28 mouse cellular contexts compared by ENCODE assay signal in genomic region chr17:43329216-43329615, GRCm38 (mm10). TPM values are rescaled to one million over a fixed set of nuclear protein-coding genes. Genes with fewer than 3 reads are reported as not detected.
DNase-seq lines count a peak whose midpoint lies in the region; ATAC-seq and TF ChIP-seq lines count a peak whose summit lies in the region.
"Had no signal": no experiment of that assay in that cellular context is flagged by ENCODE, and none has a peak within 500 bp of the region (broad histone marks: within the 10 kb centered on the region; RNA-seq: fewer than 3 reads in every experiment).

No protein-coding gene starts in this region.

- no peak overlapping the region for H3K4me2 ChIP-seq in heart, embryonic 11.5 days
- peak overlapping the region; percentile 50 for H3K4me2 ChIP-seq in liver, embryonic 14.5 days (ENCODE audit: low read depth)
- H3K4me2 ChIP-seq: hindbrain, embryonic 15.5 days; limb, embryonic 13.5 days; neural tube, embryonic 15.5 days had no signal

- peaks cover 17% of the 10 kb centered on the region; the same call in 1 of the 2 replicates for H3K4me1 ChIP-seq in heart, embryonic 11.5 days (ENCODE audit: control insufficient read depth, insufficient read depth, low read length)
- peaks cover 40 to 70% of the 10 kb centered on the region in 2 experiments for H3K4me1 ChIP-seq in liver, embryonic 14.5 days (replicated peaks; ENCODE audit: control insufficient read depth in 2 of 2, insufficient read depth in 2 of 2, low read length in 1 of 2)

- no peak overlapping the region for H3K9ac ChIP-seq in heart, embryonic 11.5 days (ENCODE audit: low read depth, low read length)
- H3K9ac ChIP-seq in liver, embryonic 14.5 days (replicated peaks): no peak overlapping the region; the same call in 1 of the 2 replicates
- H3K9ac ChIP-seq: hindbrain, embryonic 15.5 days; limb, embryonic 13.5 days; neural tube, embryonic 15.5 days had no signal

- no peaks in the 10 kb centered on the region for H3K27me3 ChIP-seq in heart, embryonic 11.5 days (ENCODE audit: control insufficient read depth, insufficient read depth, low read length)
- H3K27me3 ChIP-seq in liver, embryonic 14.5 days (ENCODE audit: control insufficient read depth, insufficient read depth, low read length): no peaks in the 10 kb centered on the region
- H3K27me3 ChIP-seq: hindbrain, embryonic 15.5 days; limb, embryonic 13.5 days; neural tube, embryonic 15.5 days had no signal

- H3K36me3 ChIP-seq in heart, embryonic 11.5 days (ENCODE audit: control insufficient read depth, insufficient read depth, low read length): no peaks in the 10 kb centered on the region
- H3K36me3 ChIP-seq in liver, embryonic 14.5 days (replicated peaks; ENCODE audit: control insufficient read depth, insufficient read depth, low read depth): no peaks in the 10 kb centered on the region
- H3K36me3 ChIP-seq: G1E; hindbrain, embryonic 15.5 days; limb, embryonic 13.5 days; neural tube, embryonic 15.5 days had no signal

- TF ChIP-seq CTCF in liver, embryonic 14.5 days (IDR thresholded peaks at IDR 0.05; ENCODE audit: low read depth): no peak

- H3K4me3 ChIP-seq in heart, embryonic 11.5 days (ENCODE audit: low read depth, low read length): no peak overlapping the region
- H3K4me3 ChIP-seq in liver, embryonic 14.5 days (ENCODE audit: insufficient read depth in 1 of 2, low read depth in 2 of 2, low read length in 2 of 2): no peak overlapping the region
- H3K4me3 ChIP-seq: gastrocnemius, adult 2 months; hindbrain, embryonic 15.5 days; limb, embryonic 13.5 days; neural tube, embryonic 15.5 days had no signal

- no peak for TF ChIP-seq EP300 in liver, embryonic 14.5 days (IDR thresholded peaks at IDR 0.05; ENCODE audit: low read depth)

- ATAC-seq in heart, embryonic 11.5 days (replicated peaks; ENCODE audit: insufficient number of reproducible peaks, low FRiP score, low TSS enrichment): no peak
- peak; percentile 43 for ATAC-seq in erythroid progenitor cell, adult 5-6 weeks (replicated peaks; ENCODE audit: low FRiP score, poor library complexity, severe bottlenecking)
- peak; percentile 11; the same call in 1 of the 2 replicates for ATAC-seq in liver, embryonic 14.5 days (ENCODE audit: insufficient read depth)
- ATAC-seq: forebrain, embryonic 16.5 days; midbrain, embryonic 16.5 days had no signal

- whole genome bisulfite sequencing in heart, embryonic 11.5 days (ENCODE audit: insufficient replicate concordance): 74% methylated on average over 4 of the region's 4 CpGs
- 44% methylated on average over 4 of the region's 4 CpGs for WGBS in liver, embryonic 14.5 days (ENCODE audit: insufficient replicate concordance)

- DNase-seq in heart, adult 8-10 months (ENCODE audit: low spot score): no peak
- peak; percentile 30 for DNase-seq in R1 (ENCODE audit: low read depth, low spot score)
- peak in 1 of 3 experiments; percentile 54 for DNase-seq in liver, embryonic 14.5 days (ENCODE audit: low read depth in 3 of 3, low spot score in 3 of 3)
- no peak for DNase-seq in ovary, adult 18-20 months (ENCODE audit: low spot score)
- no peak for DNase-seq in gastrocnemius, adult 18-20 months (ENCODE audit: low spot score)
- no peak for DNase-seq in right cerebral cortex, postnatal 25 days
- DNase-seq: adrenal gland, postnatal 36 days; cerebellum, adult 2 months; gastrocnemius, adult 2 months; kidney, adult 11 months; lung, postnatal 10 days; right cerebral cortex, postnatal 14 days; thymus, adult 18-20 months had no signal

- H3K27ac ChIP-seq in heart, embryonic 11.5 days (ENCODE audit: low read depth, low read length): peak overlapping the region; percentile 65; the same call in 1 of the 2 replicates
- peak overlapping the region; percentile 88 for H3K27ac ChIP-seq in liver, embryonic 14.5 days
- H3K27ac ChIP-seq: gastrocnemius, adult 2 months; hindbrain, embryonic 15.5 days; limb, embryonic 13.5 days; neural tube, embryonic 15.5 days had no signal

- no peaks in the 10 kb centered on the region for H3K9me3 ChIP-seq in heart, embryonic 11.5 days (replicated peaks; ENCODE audit: control insufficient read depth, low read length)
- no peaks in the 10 kb centered on the region for H3K9me3 ChIP-seq in liver, embryonic 14.5 days (ENCODE audit: control insufficient read depth, low read length)
- H3K9me3 ChIP-seq: hindbrain, embryonic 15.5 days; limb, embryonic 13.5 days; neural tube, embryonic 15.5 days had no signal

RNA-seq across cellular contexts. Expression of gene Adgrf5, which starts 31.0 kb away (rescaled TPM):
- 13.9 and 20.8 TPM in 2 replicates for polyA plus RNA-seq in heart, embryonic 11.5 days (2014; fragmentation: Nextera tagmentation; extraction: Ambion mirVana)
- 100 to 1,000 TPM; 195 to 206 (median 199) TPM for total RNA-seq in heart, adult 8-10 months (2022)
- total RNA-seq in erythroid progenitor cell, adult 5-6 weeks (2015; ENCODE audit: low replicate concordance): not detected in 2 replicates
- 0.39 and 1.4 TPM in 2 replicates for total RNA-seq in erythroid progenitor cell, adult 5-6 weeks (2017; ENCODE audit: low replicate concordance)
- polyA plus RNA-seq in liver, embryonic 14.5 days (2012; rRNA removed): 1.5 and 2.3 TPM in 2 replicates
- 1.5 and 2.4 TPM in 2 replicates for polyA plus RNA-seq in liver, embryonic 14.5 days (2014; fragmentation: Nextera tagmentation; extraction: Ambion mirVana)
- total RNA-seq in gastrocnemius, adult 18-20 months (2021): 10 to 100 TPM; 58.1 to 66.3 TPM
- polyA plus RNA-seq: erythroblast, embryonic 14.5 days; G1E had no signal

RNA-seq across cellular contexts. Expression of gene Adgrf1, which starts 59.1 kb away (rescaled TPM):
- not detected in 2 replicates for polyA plus RNA-seq in heart, embryonic 11.5 days (2014; fragmentation: Nextera tagmentation; extraction: Ambion mirVana)
- not detected for total RNA-seq in heart, adult 8-10 months (2022)
- total RNA-seq in erythroid progenitor cell, adult 5-6 weeks (2015; ENCODE audit: low replicate concordance): not detected in 2 replicates
- total RNA-seq in erythroid progenitor cell, adult 5-6 weeks (2017; ENCODE audit: low replicate concordance): not detected in 2 replicates
- 0.51 and 0.66 TPM in 2 replicates for polyA plus RNA-seq in liver, embryonic 14.5 days (2012; rRNA removed)
- polyA plus RNA-seq in liver, embryonic 14.5 days (2014; fragmentation: Nextera tagmentation; extraction: Ambion mirVana): 0.48 and 0.69 TPM in 2 replicates
- not detected for total RNA-seq in gastrocnemius, adult 18-20 months (2021)
- total RNA-seq: adrenal gland, postnatal 36 days; gastrocnemius, adult 2 months; heart, adult 18-20 months; heart, postnatal 25 days; left cerebral cortex, adult 8-10 months had no signal
- polyA plus RNA-seq: cerebellum, adult 2 months; embryonic facial prominence, embryonic 11.5 days; erythroblast, embryonic 14.5 days; forebrain, embryonic 16.5 days; G1E; hindbrain, embryonic 15.5 days; midbrain, embryonic 16.5 days; neural tube, embryonic 15.5 days; spleen, adult 2 months; stomach, embryonic 14.5 days had no signal

Comparison
In these comparisons a context has a peak if more than half of its experiments do, and no peak if none do; other contexts are left out.
1. RNA of gene Adgrf5, which starts 31.0 kb away (total RNA-seq): 195 to 206 TPM in heart, adult 8-10 months and 58.1 to 66.3 TPM in gastrocnemius, adult 18-20 months; 0.39 to 1.4 TPM in erythroid progenitor cell, adult 5-6 weeks; every median in the first group is over 10 times any median in the second.